In the genomic region with DNA sequence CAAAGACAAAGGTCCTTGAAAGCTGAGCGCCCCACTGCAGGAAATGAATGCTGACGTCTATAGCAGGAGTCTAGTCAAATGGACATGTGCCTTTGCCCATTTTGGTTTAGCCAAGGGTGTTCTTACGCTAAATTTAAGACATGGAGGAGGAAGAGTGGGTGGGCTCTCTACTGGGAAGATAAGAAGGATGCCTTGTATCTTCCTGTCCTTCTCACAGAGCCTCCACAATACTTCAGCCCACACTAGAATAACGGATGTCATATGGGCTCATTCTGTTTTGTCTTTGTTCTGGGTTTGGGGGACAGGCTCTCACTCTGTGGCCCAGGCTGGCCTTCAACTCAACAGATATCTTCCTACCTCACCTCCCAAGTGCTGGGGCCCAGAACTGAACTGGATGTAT, we compare ENCODE assay signal across 18 mouse cellular contexts. TPM values are rescaled to one million over a fixed set of nuclear protein-coding genes. Genes with fewer than 3 reads are reported as not detected.
"Had no signal": no experiment of that assay in that cellular context is flagged by ENCODE, and none has a peak within 500 bp of the region (broad histone marks: within the 10 kb centered on the region; RNA-seq: fewer than 3 reads in every experiment).

No protein-coding gene starts in this region.

- ATAC-seq: forebrain, embryonic 16.5 days; hindbrain, postnatal 0 days; intestine, embryonic 16.5 days had no signal

- DNase-seq: gastrocnemius, adult 2 months; gastrocnemius, postnatal 10 days; gastrocnemius, postnatal 25 days; heart, adult 18-20 months; heart, postnatal 14 days; heart, postnatal 36 days; kidney, adult 11 months; kidney, adult 2 months; kidney, adult 9 months; kidney, postnatal 14 days; kidney, postnatal 36 days; layer of hippocampus, adult 9-11 months; layer of hippocampus, postnatal 36 days; left cerebral cortex, postnatal 4 days had no signal

RNA-seq across cellular contexts. Expression of a gene that starts 35.8 kb away (rescaled TPM):
- total RNA-seq: hematopoietic stem cell, adult 5-6 weeks had no signal
